Comparison of ENCODE assay signal across 19 mouse cellular contexts in genomic region chr10:123110548-123110947, GRCm38 (mm10). TPM values are rescaled to one million over a fixed set of nuclear protein-coding genes. Genes with fewer than 3 reads are reported as not detected.
A peak's percentile ranks its signal among the peaks of the same experiment; 100 is the strongest.
DNase-seq lines count a peak whose midpoint lies in the region; ATAC-seq and TF ChIP-seq lines count a peak whose summit lies in the region.
"Had no signal": no experiment of that assay in that cellular context is flagged by ENCODE, and none has a peak within 500 bp of the region (broad histone marks: within the 10 kb centered on the region; RNA-seq: fewer than 3 reads in every experiment).

No protein-coding gene starts in this region.

- H3K27me3 ChIP-seq in lung, postnatal 0 days (replicated peaks; ENCODE audit: insufficient read depth, low read length), result no peaks in the 10 kb centered on the region
- H3K27me3 ChIP-seq: liver, embryonic 15.5 days had no signal

- 56% methylated on average over 11 of the region's 11 CpGs for WGBS in lung, postnatal 0 days
- WGBS in lung, adult 2 months, result 71% methylated on average over 11 of the region's 11 CpGs

- TF ChIP-seq POLR2A in lung, adult 2 months (IDR thresholded peaks at IDR 0.05; ENCODE audit: borderline replicate concordance, extremely low read depth, low read depth, low read length), result no peak

- peaks cover 9% of the 10 kb centered on the region for H3K36me3 ChIP-seq in lung, postnatal 0 days (ENCODE audit: insufficient read depth, low read length)

- no peaks in the 10 kb centered on the region for H3K9me3 ChIP-seq in lung, postnatal 0 days (ENCODE audit: low read length)
- H3K9me3 ChIP-seq: limb, embryonic 10.5 days; liver, embryonic 15.5 days had no signal

- no peak overlapping the region for H3K27ac ChIP-seq in lung, postnatal 0 days (ENCODE audit: low read length)
- H3K27ac ChIP-seq: gastrocnemius, adult 2 months; limb, embryonic 10.5 days; liver, embryonic 15.5 days; stomach, postnatal 0 days had no signal

- no peak overlapping the region for H3K4me3 ChIP-seq in lung, postnatal 0 days (ENCODE audit: low read depth, low read length)
- H3K4me3 ChIP-seq in lung, adult 2 months (replicated peaks; ENCODE audit: extremely low read depth, low read depth, low read length), result no peak overlapping the region
- H3K4me3 ChIP-seq: erythroblast, embryonic 14.5 days; gastrocnemius, adult 2 months; limb, embryonic 10.5 days; liver, embryonic 15.5 days had no signal

- no peak for TF ChIP-seq CTCF in lung, postnatal 0 days (IDR thresholded peaks at IDR 0.05)
- TF ChIP-seq CTCF in lung, adult 2 months (IDR thresholded peaks at IDR 0.05; ENCODE audit: insufficient read depth, low read length), result no peak

- H3K4me1 ChIP-seq in lung, postnatal 0 days (ENCODE audit: insufficient read depth, low read depth, low read length), result no peaks in the 10 kb centered on the region
- no peaks in the 10 kb centered on the region for H3K4me1 ChIP-seq in lung, adult 2 months (ENCODE audit: control insufficient read depth, insufficient read depth, low read length)
- H3K4me1 ChIP-seq: limb, embryonic 10.5 days had no signal

- ATAC-seq in lung, postnatal 0 days, result peak; percentile 89

- peak; percentile 67 for DNase-seq in heart, adult 11 months
- DNase-seq in heart, adult 9 months (ENCODE audit: low spot score in 2 of 2), result no peak
- DNase-seq in lung, postnatal 0 days (ENCODE audit: low spot score), result peak; percentile 77
- no peak for DNase-seq in lung, adult 2 months
- peak; percentile 15 for DNase-seq in embryo, embryonic 10.5 days (ENCODE audit: low spot score)
- peak; percentile 10 for DNase-seq in lung, postnatal 10 days
- no peak for DNase-seq in gastrocnemius, adult 8-10 months (ENCODE audit: low spot score in 2 of 2)
- no peak for DNase-seq in left cerebral cortex, adult 18-20 months (ENCODE audit: low spot score in 2 of 2)
- DNase-seq: adrenal gland, postnatal 25 days; cerebellum, postnatal 36 days; gastrocnemius, adult 2 months; heart, postnatal 36 days; kidney, postnatal 14 days; spleen, adult 18-20 months; thymus, postnatal 4 days had no signal

- no peak overlapping the region for H3K9ac ChIP-seq in lung, postnatal 0 days (replicated peaks; ENCODE audit: low read depth)
- H3K9ac ChIP-seq: liver, embryonic 15.5 days had no signal

- TF ChIP-seq EP300 in lung, postnatal 0 days (IDR thresholded peaks at IDR 0.05), result no peak

- H3K4me2 ChIP-seq in lung, postnatal 0 days (replicated peaks; ENCODE audit: low read depth, low read length), result no peak overlapping the region
- H3K4me2 ChIP-seq: liver, embryonic 15.5 days had no signal

RNA-seq across cellular contexts. Expression of gene Mon2, which starts 34.2 kb away (rescaled TPM):
- 26.4 and 27.2 TPM in 2 replicates for polyA plus RNA-seq in lung, postnatal 0 days (2015; fragmentation: Nextera tagmentation; extraction: Ambion mirVana)
- polyA plus RNA-seq in lung, adult 2 months (2012; rRNA removed), result 47.3 and 69.0 TPM in 2 replicates
- 10 to 100 TPM; 32.5 to 39.1 (median 34.7) TPM for total RNA-seq in gastrocnemius, adult 8-10 months (2022)
- total RNA-seq in left cerebral cortex, adult 18-20 months (2021), result 10 to 100 TPM; 85.9 to 92.6 TPM

Comparison
In these comparisons a context has a peak if more than half of its experiments do, and no peak if none do; other contexts are left out.
1. DNase-seq: peak in heart, adult 11 months (single experiment), lung, postnatal 0 days (single experiment), embryo, embryonic 10.5 days (single experiment) and lung, postnatal 10 days (single experiment); none in heart, adult 9 months (0 of 2), lung, adult 2 months (single experiment), gastrocnemius, adult 8-10 months (0 of 2) and left cerebral cortex, adult 18-20 months (0 of 2).